Mouse (Mus musculus) myocyte (in vitro differentiated cells): ENCODE measurements around the gene Hint2. TPM values are rescaled to one million over a fixed set of nuclear protein-coding genes. Genes with fewer than 3 reads are reported as not detected.

Source experiments
- H3K27me3 ChIP-seq: one replicate; pipeline ENCODE4 v1.6.1; 2011; ENCODE audit not compliant: control insufficient read depth, insufficient read depth, insufficient read length
- H3K36me3 ChIP-seq: one replicate; pipeline ENCODE4 v1.6.1; 2011; ENCODE audit not compliant: control insufficient read depth, insufficient read depth
- H3K4me2 ChIP-seq: one replicate; pipeline ENCODE4 v1.6.1; 2011; ENCODE audit warnings: low read depth, control low read depth
- H3K4me3 ChIP-seq: one replicate; pipeline ENCODE4 v1.5.1; 2011; ENCODE audit warnings: mild to moderate bottlenecking, control low read depth, moderate library complexity
- H3K79me2 ChIP-seq: one replicate; pipeline ENCODE4 v1.6.1; 2011; ENCODE audit not compliant: control insufficient read depth, insufficient read depth
- H3ac ChIP-seq: one replicate; pipeline ENCODE4 v1.6.1; 2011; ENCODE audit not compliant: control insufficient read depth, insufficient read length
- CEBPB ChIP-seq: IDR thresholded peaks from 2 replicates; pipeline ENCODE4 v1.6.1; 2011; ENCODE audit warnings: mild to moderate bottlenecking, moderate library complexity; ENCODE audit not compliant: poor library complexity, insufficient read depth, severe bottlenecking
- E2F4 ChIP-seq: IDR thresholded peaks from one replicate; pipeline ENCODE4 v1.6.1; 2011; ENCODE audit warnings: mild to moderate bottlenecking, control low read depth, moderate library complexity; ENCODE audit not compliant: insufficient read depth
- MAX ChIP-seq: IDR thresholded peaks from one replicate; pipeline ENCODE4 v1.6.1; 2011; ENCODE audit warnings: low read depth, mild to moderate bottlenecking, control low read depth
- MYOD1 ChIP-seq, 3 experiments: IDR thresholded peaks; one replicate each; pipeline ENCODE4 v1.6.1; 2011; ENCODE audit warnings: control low read depth in 2 of 3, low read depth in 2 of 3, mild to moderate bottlenecking in 2 of 3, moderate library complexity in 1 of 3; ENCODE audit not compliant: insufficient read length in 2 of 3, control insufficient read depth in 1 of 3
- MYOG ChIP-seq, 3 experiments: IDR thresholded peaks; one replicate each; pipeline ENCODE4 v1.6.1; 2011; ENCODE audit warnings: control low read depth in 2 of 3, low read depth in 2 of 3, mild to moderate bottlenecking in 2 of 3; ENCODE audit not compliant: insufficient read length in 2 of 3, control insufficient read depth in 1 of 3, insufficient read depth in 1 of 3
- POLR2A ChIP-seq: IDR thresholded peaks from one replicate; pipeline ENCODE4 v1.6.1; 2011; ENCODE audit warnings: low read depth, mild to moderate bottlenecking, control low read depth, moderate library complexity; ENCODE audit not compliant: insufficient read length
- POLR2AphosphoS2 ChIP-seq: IDR thresholded peaks from one replicate; pipeline ENCODE4 v1.6.1; 2011; ENCODE audit warnings: low read depth, control low read depth; ENCODE audit not compliant: insufficient read length
- REST ChIP-seq: IDR thresholded peaks from one replicate; pipeline ENCODE4 v1.6.1; 2011; ENCODE audit warnings: mild to moderate bottlenecking, control low read depth, moderate library complexity; ENCODE audit not compliant: insufficient read depth, insufficient read length
- SRF ChIP-seq: IDR thresholded peaks from one replicate; pipeline ENCODE4 v1.6.1; 2011; ENCODE audit warnings: low read depth; ENCODE audit not compliant: control insufficient read depth, insufficient read length
- TCF12 ChIP-seq: IDR thresholded peaks from one replicate; pipeline ENCODE4 v1.6.1; 2011; ENCODE audit warnings: mild to moderate bottlenecking, control low read depth; ENCODE audit not compliant: poor library complexity, insufficient read depth, severe bottlenecking
- TCF3 ChIP-seq: IDR thresholded peaks from one replicate; pipeline ENCODE4 v1.6.1; 2011; ENCODE audit warnings: low read depth, control low read depth; ENCODE audit not compliant: insufficient read length
- USF1 ChIP-seq: IDR thresholded peaks from one replicate; pipeline ENCODE4 v1.6.1; 2011; ENCODE audit warnings: low read depth, mild to moderate bottlenecking, control low read depth, moderate library complexity
- polyA plus RNA-seq: library from polyadenylated mRNA; unstranded; fragments of >200 nt; fragmentation: generic; extraction: Trizol; gene quantifications from one replicate; pipeline ENCODE4 v1.2.1, GENCODE M21; 2012; ENCODE audit warnings: missing spikeins

The Hint2 gene
- polyA plus RNA-seq, 1 experiment = 99.1 TPM

- Histone ChIP-seq H3K79me2 (no peaks in the 10 kb centered on the region), H3K36me3 (no peaks in the 10 kb centered on the region), H3K4me2 (no peak overlapping the region), H3K27me3 (peaks cover 28% of the 10 kb centered on the region), H3ac (no peak overlapping the region), H3K4me3 (no peak overlapping the region)
- no peak for TF ChIP-seq POLR2A
- TF ChIP-seq MYOD1 (IDR thresholded peaks at IDR 0.05; ENCODE audit: control insufficient read depth in 1 of 3, insufficient read length in 2 of 3, low read depth in 2 of 3) = no peak
- TF ChIP-seq E2F4 = no peak
- no peak for TF ChIP-seq CEBPB
- no peak for TF ChIP-seq SRF
- no peak for TF ChIP-seq TCF12
- no peak for TF ChIP-seq TCF3
- TF ChIP-seq USF1 = no peak
- no peak for TF ChIP-seq MYOG (IDR thresholded peaks at IDR 0.05; ENCODE audit: control insufficient read depth in 1 of 3, insufficient read depth in 1 of 3, insufficient read length in 2 of 3, low read depth in 2 of 3)
- no peak for TF ChIP-seq REST
- no peak for TF ChIP-seq POLR2AphosphoS2
- TF ChIP-seq MAX = no peak
Observed at GRCm38 (mm10) chr4:43673703-43674102, 17.4 kb upstream of the Hint2 start.

GRCm38 (mm10) chr4:43672070-43672469, 15.8 kb upstream of the Hint2 start:
- Histone ChIP-seq H3K36me3 (no peaks in the 10 kb centered on the region), H3K4me2 (no peak overlapping the region), H3K4me3 (no peak overlapping the region), H3K79me2 (no peaks in the 10 kb centered on the region), H3ac (no peak overlapping the region), H3K27me3 (peaks cover 27% of the 10 kb centered on the region)
- TF ChIP-seq CEBPB (no peak), POLR2AphosphoS2 (no peak), E2F4 (no peak), TCF12 (no peak), TCF3 (no peak), MAX (no peak), SRF (no peak), MYOD1 (IDR thresholded peaks at IDR 0.05; ENCODE audit: control insufficient read depth in 1 of 3, insufficient read length in 2 of 3, low read depth in 2 of 3) (no peak)

GRCm38 (mm10) chr4:43669428-43669794, 13.1 kb upstream of the Hint2 start:
- Histone ChIP-seq H3ac (peak overlapping the region; percentile 52), H3K79me2 (no peaks in the 10 kb centered on the region), H3K4me3 (peak overlapping the region; percentile 10), H3K4me2 (peak overlapping the region; percentile 75), H3K27me3 (peaks cover 36% of the 10 kb centered on the region), H3K36me3 (no peaks in the 10 kb centered on the region)
- no peak for TF ChIP-seq MAX
- TF ChIP-seq MYOG (IDR thresholded peaks at IDR 0.05; ENCODE audit: control insufficient read depth in 1 of 3, insufficient read depth in 1 of 3, insufficient read length in 2 of 3, low read depth in 2 of 3) = no peak
- TF ChIP-seq REST = no peak
- no peak for TF ChIP-seq USF1
- no peak for TF ChIP-seq MYOD1 (IDR thresholded peaks at IDR 0.05; ENCODE audit: control insufficient read depth in 1 of 3, insufficient read length in 2 of 3, low read depth in 2 of 3)
- TF ChIP-seq TCF3 = no peak
- no peak for TF ChIP-seq POLR2AphosphoS2
- no peak for TF ChIP-seq POLR2A
- TF ChIP-seq SRF = no peak
- TF ChIP-seq CEBPB = no peak
- no peak for TF ChIP-seq E2F4
- no peak for TF ChIP-seq TCF12

- Histone ChIP-seq H3K4me2 (peak within 1 kb of the TSS; percentile 78), H3ac (peak within 1 kb of the TSS; percentile 52), H3K36me3 (no peaks in the 10 kb centered on the region), H3K27me3 (peaks cover 34% of the 10 kb centered on the region), H3K4me3 (peak within 1 kb of the TSS; percentile 10), H3K79me2 (no peaks in the 10 kb centered on the region)
- TF ChIP-seq POLR2AphosphoS2 = peak; percentile 54
- no peak for TF ChIP-seq MAX
- TF ChIP-seq MYOD1 (IDR thresholded peaks at IDR 0.05; ENCODE audit: control insufficient read depth in 1 of 3, insufficient read length in 2 of 3, low read depth in 2 of 3) = no peak
- TF ChIP-seq MYOG (IDR thresholded peaks at IDR 0.05; ENCODE audit: control insufficient read depth in 1 of 3, insufficient read depth in 1 of 3, insufficient read length in 2 of 3, low read depth in 2 of 3) = no peak
- no peak for TF ChIP-seq TCF3
- TF ChIP-seq USF1 = no peak
- no peak for TF ChIP-seq TCF12
- no peak for TF ChIP-seq CEBPB
- TF ChIP-seq E2F4 = no peak
- no peak for TF ChIP-seq SRF
- peak; percentile 68 for TF ChIP-seq POLR2A
- TF ChIP-seq REST = no peak
Observed at GRCm38 (mm10) chr4:43668782-43669427, 12.6 kb upstream of the Hint2 start, which contains the start of the genes Tmem8b and Fam221b. Gene Tmem8b, plus strand, starts transcription at chr4:43668971. Gene Fam221b, minus strand, starts transcription at chr4:43669145.

- Histone ChIP-seq H3K79me2 (no peaks in the 10 kb centered on the region), H3K36me3 (no peaks in the 10 kb centered on the region), H3K27me3 (peaks cover 44% of the 10 kb centered on the region), H3ac (no peak overlapping the region), H3K4me3 (no peak overlapping the region), H3K4me2 (no peak overlapping the region)
- TF ChIP-seq MYOD1 (IDR thresholded peaks at IDR 0.05; ENCODE audit: control insufficient read depth in 1 of 3, insufficient read length in 2 of 3, low read depth in 2 of 3) (no peak), CEBPB (no peak), SRF (no peak), USF1 (no peak), E2F4 (no peak), REST (no peak), MYOG (IDR thresholded peaks at IDR 0.05; ENCODE audit: control insufficient read depth in 1 of 3, insufficient read depth in 1 of 3, insufficient read length in 2 of 3, low read depth in 2 of 3) (no peak), TCF3 (no peak), POLR2AphosphoS2 (no peak), MAX (no peak), TCF12 (no peak), POLR2A (no peak)
Observed at GRCm38 (mm10) chr4:43666412-43666811, 10.1 kb upstream of the Hint2 start.
